Mouse (Mus musculus) gastrocnemius, postnatal 25 days (tissue): ENCODE measurements around the gene Ttc32. TPM values are rescaled to one million over a fixed set of nuclear protein-coding genes. Genes with fewer than 3 reads are reported as not detected.
A peak's percentile ranks its signal among the peaks of the same experiment; 100 is the strongest.
"Not testable (repeated sequence)": the region's sequence is repeated elsewhere in the genome, so short reads cannot be mapped to it uniquely, and the experiment has no call there.

Source experiments
- DNase-seq: peaks from one replicate; pipeline ENCODE4 v3.0.0; 2022
- long read RNA-seq, 2 experiments: library from polyadenylated mRNA; stranded (forward); transcript quantifications; one replicate each; pipeline ENCODE4 v2.0.0; 2021
- total RNA-seq, 2 experiments: library from RNA; stranded (reverse); gene quantifications; 1 replicate in 1 of 2; 2 replicates in 1 of 2; pipeline ENCODE4 v1.2.3; 2021

Gene Ttc32
- total RNA-seq: 10 to 100 TPM; 16.5 to 19.8 TPM
- long read RNA-seq, experiment 1, transcript Ttc32-201 (3 exons, 1,000 nt): major isoform, 55 of 60 reads
- long read RNA-seq, experiment 1, partial matches to known transcripts: 1 of 60 reads
- long read RNA-seq, experiment 1, other reads (novel, unspliced or antisense): 4 of 60 reads
- long read RNA-seq, experiment 2, transcript Ttc32-201 (3 exons, 1,000 nt): major isoform, 32 of 35 reads
- long read RNA-seq, experiment 2, partial matches to known transcripts: 1 of 35 reads
- long read RNA-seq, experiment 2, other reads (novel, unspliced or antisense): 2 of 35 reads

DNA sequence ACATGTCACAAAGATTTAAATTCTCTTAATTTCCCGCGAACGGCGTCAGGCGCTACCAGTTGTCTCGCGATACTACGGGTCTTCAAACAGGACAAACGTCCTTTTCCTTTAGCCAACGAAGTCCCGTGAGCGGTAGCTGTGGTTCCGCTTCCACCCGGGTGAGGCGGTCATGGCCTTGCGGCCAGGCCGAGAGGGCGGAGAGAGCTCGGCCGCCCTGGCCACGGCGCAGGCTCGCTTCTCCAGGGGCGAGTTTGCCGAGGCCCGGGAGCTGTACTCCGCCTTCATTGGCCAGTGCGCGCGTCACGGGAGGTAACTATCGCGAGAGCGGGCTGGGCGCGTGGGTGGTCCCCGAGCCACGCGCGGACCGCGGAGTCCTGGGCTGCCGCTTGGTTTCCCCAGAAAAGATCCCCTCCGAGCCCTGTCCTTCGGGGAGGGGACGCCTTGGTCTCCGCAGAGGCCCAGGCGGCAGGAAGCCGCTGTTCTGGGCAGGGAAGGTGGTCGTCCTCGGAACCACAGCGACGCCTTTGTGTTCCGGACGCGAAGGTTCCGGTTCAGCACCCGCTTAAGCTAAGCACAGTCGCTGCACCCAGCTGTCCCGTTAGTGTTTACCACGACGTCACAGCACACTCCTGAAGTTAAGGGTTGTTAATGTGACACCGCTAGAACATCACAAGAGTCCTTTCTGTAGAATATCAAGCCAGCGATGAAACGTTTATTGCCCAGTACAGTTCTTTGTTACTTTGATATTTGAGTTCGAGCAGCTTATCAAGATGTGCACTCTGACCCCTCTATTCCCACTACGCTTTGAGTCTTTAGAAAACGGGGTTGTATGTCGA, at the start of gene Ttc32:
TSS of gene Ttc32 (plus strand) at position 110 of the 836 bp plus-strand sequence.
- DNase-seq: peak; percentile 93

GRCm38 (mm10) chr12:8993231-8993630, 36.6 kb upstream of the Ttc32 start:
- DNase-seq: no peak

DNA sequence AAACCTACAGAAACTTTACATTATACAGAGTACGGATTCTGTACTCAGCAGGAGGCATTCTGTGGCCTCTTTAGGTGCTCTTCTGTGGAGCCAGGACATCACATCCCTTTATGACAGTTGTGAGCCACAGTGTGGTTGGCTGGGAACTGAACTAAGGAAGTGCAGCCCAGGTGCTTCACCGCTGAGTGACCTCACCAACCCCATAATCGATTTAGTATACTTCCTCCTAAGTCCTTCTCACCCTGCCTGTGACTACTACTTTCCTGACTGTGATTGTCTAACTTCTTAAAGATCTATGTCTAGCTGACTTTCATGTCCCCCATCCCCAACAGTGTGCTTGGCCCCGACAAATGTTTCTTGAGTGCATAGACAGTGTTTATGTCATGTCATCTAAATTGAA, 31.5 kb upstream of the Ttc32 start:
- DNase-seq: no peak

GRCm38 (mm10) chr12:9002038-9002648, 27.7 kb upstream of the Ttc32 start:
- DNase-seq: peak; percentile 21

- DNase-seq: no peak
Measured at GRCm38 (mm10) chr12:9007146-9007545, 22.7 kb upstream of the Ttc32 start.

GRCm38 (mm10) chr12:9007811-9008210, 22.0 kb upstream of the Ttc32 start:
- no peak for DNase-seq

DNA sequence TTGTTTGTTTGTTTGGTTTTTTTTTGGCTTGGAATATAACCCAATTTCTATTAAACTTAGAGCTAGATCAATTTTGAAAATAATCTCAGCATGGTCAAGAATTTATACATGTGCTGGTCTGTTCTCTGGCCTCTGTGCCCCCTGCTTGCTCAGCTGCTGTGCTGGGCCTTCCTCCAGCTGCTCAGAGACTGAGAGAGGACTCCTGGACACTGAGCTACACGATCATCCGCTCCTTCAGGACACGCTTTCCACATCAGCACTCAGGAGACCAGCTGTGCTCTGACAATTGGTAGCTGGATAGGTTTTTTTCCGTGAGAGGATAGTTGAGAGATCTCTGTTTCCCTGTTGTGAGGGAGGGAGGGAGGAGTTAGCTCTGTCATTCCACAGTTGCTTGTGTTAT, 19.5 kb upstream of the Ttc32 start:
- DNase-seq: no peak

GRCm38 (mm10) chr12:9016376-9016775, 13.4 kb upstream of the Ttc32 start:
- DNase-seq: no peak

DNA sequence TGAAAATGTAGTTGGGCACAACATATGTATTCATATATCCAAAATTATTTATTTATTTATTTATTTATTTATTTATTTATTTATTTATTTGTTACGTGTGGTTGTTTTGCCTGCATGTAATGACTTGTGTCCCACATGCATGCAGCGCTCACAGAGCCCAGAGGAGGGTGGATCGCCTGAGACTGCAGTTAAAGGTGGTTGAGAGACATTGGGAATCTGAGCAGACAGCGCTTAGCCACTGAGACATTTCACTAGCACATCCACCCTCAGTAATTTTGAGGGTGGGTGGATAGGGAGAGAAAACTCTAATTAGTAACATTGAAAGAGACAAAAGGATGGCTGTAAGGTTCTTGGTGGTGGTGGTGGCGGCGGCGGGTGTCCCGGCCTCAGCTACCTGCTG, 9.4 kb upstream of the Ttc32 start:
- DNase-seq: no peak

- DNase-seq: no peak
Measured at GRCm38 (mm10) chr12:9020986-9021385, 8.8 kb upstream of the Ttc32 start.

- DNase-seq: no peak
Measured at GRCm38 (mm10) chr12:9023031-9023430, 6.8 kb upstream of the Ttc32 start.

- DNase-seq: no peak
Measured at GRCm38 (mm10) chr12:9024071-9024470, 5.7 kb upstream of the Ttc32 start.

DNA sequence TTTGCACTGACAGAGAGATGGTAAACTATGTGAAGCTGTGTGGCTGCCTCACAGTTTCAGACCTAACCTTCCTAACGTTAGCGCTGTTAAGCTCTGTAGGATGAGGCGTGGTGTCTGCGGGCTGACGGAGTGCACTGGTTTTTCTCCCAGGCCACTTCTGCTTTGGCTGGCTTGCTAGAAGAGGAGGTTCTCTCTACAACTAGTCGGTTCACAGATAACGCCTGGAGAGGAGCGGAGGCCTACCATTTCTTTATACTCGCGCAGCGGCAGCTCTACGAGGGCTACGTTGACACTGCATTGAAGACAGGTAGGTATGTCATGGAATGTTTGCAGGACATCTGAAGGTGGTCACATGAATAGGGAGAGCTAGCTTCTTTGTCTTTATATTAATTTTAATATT, 5.1 kb upstream of the Ttc32 start:
- no peak for DNase-seq

GRCm38 (mm10) chr12:9026843-9027242, 3.0 kb upstream of the Ttc32 start:
- DNase-seq: no peak

DNA sequence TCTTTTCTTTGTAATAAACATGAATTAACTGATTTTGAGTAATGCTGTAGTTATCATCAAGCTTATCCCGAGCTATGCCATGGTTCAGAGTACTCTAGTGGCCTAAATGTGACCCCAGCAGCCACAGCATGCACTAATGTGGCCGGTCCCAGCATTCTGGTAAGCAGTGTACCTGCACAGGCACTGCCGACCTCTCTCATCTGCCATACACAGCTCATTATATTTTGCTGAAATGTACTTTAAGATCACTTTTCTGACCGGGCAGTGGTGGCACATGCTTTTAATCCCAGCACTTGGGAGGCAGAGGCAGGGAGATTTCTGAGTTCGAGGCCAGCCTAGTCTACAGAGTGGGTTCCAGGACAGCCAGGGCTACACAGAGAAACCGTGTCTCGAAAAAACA, 981 bp upstream of the Ttc32 start:
- DNase-seq: not testable (repeated sequence)

GRCm38 (mm10) chr12:9029506-9029887, 300 bp upstream of the Ttc32 start:
- DNase-seq: no peak

DNA sequence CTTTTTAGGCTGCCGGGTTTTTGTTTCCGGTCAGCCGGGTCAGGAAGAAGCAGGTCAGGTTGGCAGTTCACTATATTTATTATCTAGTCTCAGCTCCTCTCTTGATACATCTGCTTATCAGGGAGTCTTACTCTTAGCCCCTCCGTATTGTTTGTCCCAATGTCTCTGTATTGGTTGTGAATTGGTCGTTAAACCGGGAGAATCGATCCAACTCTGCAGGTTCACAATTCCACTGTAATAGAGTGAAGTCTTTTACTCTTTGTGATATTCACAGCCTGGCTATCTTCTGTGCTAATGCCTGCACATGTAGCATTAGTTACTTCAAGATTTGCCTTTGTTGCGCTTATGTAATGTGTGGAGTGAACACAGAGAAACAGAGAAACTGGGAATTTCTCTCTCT, 1.4 kb downstream of the Ttc32 start:
- no peak for DNase-seq

DNA sequence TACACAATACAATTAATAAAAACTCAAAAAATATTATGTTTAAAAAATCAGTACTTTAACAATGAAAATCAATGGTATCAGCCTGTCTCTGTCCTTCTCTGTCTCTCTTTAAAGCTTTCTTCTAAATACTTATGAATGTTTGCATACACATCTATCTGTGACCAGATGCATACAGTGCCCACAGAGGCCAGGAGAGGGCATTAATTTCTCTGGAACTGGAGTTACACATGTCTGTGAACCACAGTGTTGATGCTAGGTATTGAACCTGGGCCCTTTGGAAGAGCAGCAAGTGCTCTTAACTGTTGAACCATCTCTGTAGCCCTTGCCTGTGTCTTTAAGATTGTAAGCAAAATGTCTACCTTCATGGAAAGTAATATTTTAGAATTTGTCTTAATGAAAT, 3.3 kb downstream of the Ttc32 start:
- no peak for DNase-seq

DNA sequence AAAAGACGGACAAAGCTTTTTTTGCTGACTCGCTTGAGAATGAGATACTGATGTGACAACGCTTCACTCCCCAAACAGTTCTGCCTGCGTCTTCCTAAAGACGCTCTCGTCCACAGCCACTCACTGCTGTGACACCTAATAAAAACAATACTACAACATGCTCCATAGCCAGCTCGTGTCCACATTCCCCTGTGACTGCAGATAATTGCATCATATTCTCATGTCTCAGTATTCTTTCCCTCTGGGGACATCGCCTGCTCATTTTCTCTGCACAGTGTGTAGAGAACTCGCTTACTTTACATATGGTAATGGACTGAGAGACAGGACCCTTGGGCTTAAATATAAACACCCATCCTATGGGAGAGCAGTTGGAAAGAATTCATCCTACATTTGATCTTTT, 6.6 kb downstream of the Ttc32 start:
- no peak for DNase-seq

GRCm38 (mm10) chr12:9040177-9040576, 10.4 kb downstream of the Ttc32 start:
- no peak for DNase-seq

DNA sequence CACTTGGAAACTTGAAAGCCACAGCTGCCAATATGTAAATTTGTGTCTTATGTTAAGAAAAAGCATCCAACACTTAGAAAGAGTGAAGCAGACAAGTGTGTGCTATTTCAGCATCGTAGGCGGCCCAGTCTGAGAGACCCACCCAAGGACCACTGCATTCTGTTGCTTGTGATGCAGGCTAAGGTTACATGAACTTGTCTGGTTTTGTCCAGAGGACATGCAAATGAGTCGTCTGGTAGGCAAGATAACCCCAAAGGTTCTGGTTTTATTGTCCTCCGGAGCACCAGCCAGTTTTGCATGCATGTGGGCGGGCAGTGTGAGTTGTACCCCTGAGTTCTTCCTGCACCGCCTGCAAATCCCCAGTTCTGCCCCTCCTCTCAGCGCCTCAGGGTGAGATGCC, 10.9 kb downstream of the Ttc32 start:
- no peak for DNase-seq

- DNase-seq: no peak
Measured at GRCm38 (mm10) chr12:9042316-9042715, 12.5 kb downstream of the Ttc32 start.

DNA sequence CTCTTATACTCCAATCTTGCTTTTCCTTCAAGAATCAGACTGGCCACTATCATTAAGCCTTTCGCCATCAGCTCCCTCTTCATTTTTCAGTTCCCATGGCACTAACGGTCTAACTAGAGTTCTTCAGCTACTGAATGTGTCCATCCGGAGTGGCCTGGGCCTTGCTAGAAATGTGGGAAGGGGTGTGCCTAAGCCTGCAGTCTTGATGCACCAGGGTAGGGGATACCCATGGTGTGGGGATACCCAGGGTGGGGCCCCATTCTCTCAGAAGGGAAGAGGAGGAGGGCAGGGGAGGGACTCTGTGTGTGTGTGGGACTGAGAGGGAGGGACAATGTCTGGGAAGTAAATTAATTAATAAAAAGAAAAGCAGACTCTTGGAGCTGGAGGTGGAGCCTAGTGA, 13.0 kb downstream of the Ttc32 start:
- DNase-seq: no peak
